Comparison of ENCODE assay signal across 8 mouse cellular contexts in genomic region chr15:97849116-97849911, GRCm38 (mm10). TPM values are rescaled to one million over a fixed set of nuclear protein-coding genes. Genes with fewer than 3 reads are reported as not detected.
A peak's percentile ranks its signal among the peaks of the same experiment; 100 is the strongest.
DNase-seq lines count a peak whose midpoint lies in the region; ATAC-seq and TF ChIP-seq lines count a peak whose summit lies in the region.

No protein-coding gene starts in this region.

- H3K4me2 ChIP-seq in embryonic facial prominence, embryonic 15.5 days (replicated peaks) = peak overlapping the region; percentile 64
- peak overlapping the region; percentile 65 for H3K4me2 ChIP-seq in kidney, embryonic 14.5 days (replicated peaks; ENCODE audit: low read depth, low read length)
- peak overlapping the region; percentile 56 for H3K4me2 ChIP-seq in limb, embryonic 14.5 days (replicated peaks; ENCODE audit: low read depth, low read length, severe bottlenecking)
- H3K4me2 ChIP-seq in midbrain, embryonic 16.5 days (ENCODE audit: low read length) = peak overlapping the region; percentile 76

- H3K79me2 ChIP-seq in C2C12 (ENCODE audit: control insufficient read depth, insufficient read depth) = no peaks in the 10 kb centered on the region

- 5% methylated on average over 19 of the region's 19 CpGs for WGBS in embryonic facial prominence, embryonic 15.5 days
- WGBS in heart, embryonic 10.5 days = 8% methylated on average over 19 of the region's 19 CpGs
- WGBS in kidney, embryonic 14.5 days = 9% methylated on average over 19 of the region's 19 CpGs
- 4% methylated on average over 19 of the region's 19 CpGs for WGBS in limb, embryonic 14.5 days
- 3% methylated on average over 19 of the region's 19 CpGs for WGBS in midbrain, embryonic 16.5 days

- no peaks in the 10 kb centered on the region for H3K27me3 ChIP-seq in C2C12 (ENCODE audit: control insufficient read depth, insufficient read depth, insufficient read length)
- no peaks in the 10 kb centered on the region for H3K27me3 ChIP-seq in embryonic facial prominence, embryonic 15.5 days
- 0 out of 2 replicates have a peak, but pooled peaks cover 4% of the 10 kb centered on the region for H3K27me3 ChIP-seq in heart, embryonic 10.5 days (ENCODE audit: insufficient read depth, poor library complexity, severe bottlenecking)
- no peaks in the 10 kb centered on the region for H3K27me3 ChIP-seq in kidney, embryonic 14.5 days (ENCODE audit: control insufficient read depth, insufficient read depth, low read length)
- no peaks in the 10 kb centered on the region for H3K27me3 ChIP-seq in limb, embryonic 14.5 days (ENCODE audit: control insufficient read depth, insufficient read depth, low read length)
- no peaks in the 10 kb centered on the region for H3K27me3 ChIP-seq in midbrain, embryonic 16.5 days (ENCODE audit: control insufficient read depth, insufficient read depth, low read depth, low read length)

- H3ac ChIP-seq in C2C12 (ENCODE audit: control insufficient read depth, insufficient read length, low read depth) = peak overlapping the region; percentile 60

- TF ChIP-seq CTCF in C2C12 (IDR thresholded peaks at IDR 0.05; ENCODE audit: control insufficient read depth, insufficient read depth, insufficient read length) = peak; percentile 59
- peak; percentile 80 for TF ChIP-seq CTCF in bone marrow macrophage, adult 2 months (IDR thresholded peaks at IDR 0.05; ENCODE audit: low read depth, low read length)

- no peaks in the 10 kb centered on the region for H3K79me3 ChIP-seq in C2C12 (ENCODE audit: low read depth)

- H3K9me3 ChIP-seq in embryonic facial prominence, embryonic 15.5 days (replicated peaks) = no peaks in the 10 kb centered on the region
- no peaks in the 10 kb centered on the region for H3K9me3 ChIP-seq in heart, embryonic 10.5 days
- H3K9me3 ChIP-seq in kidney, embryonic 14.5 days (ENCODE audit: control insufficient read depth, low read length) = no peaks in the 10 kb centered on the region
- H3K9me3 ChIP-seq in limb, embryonic 14.5 days (ENCODE audit: control insufficient read depth, low read length) = no peaks in the 10 kb centered on the region
- no peaks in the 10 kb centered on the region for H3K9me3 ChIP-seq in midbrain, embryonic 16.5 days (replicated peaks; ENCODE audit: control insufficient read depth, low read length, poor library complexity, severe bottlenecking)

- ATAC-seq in embryonic facial prominence, embryonic 15.5 days (ENCODE audit: insufficient number of reproducible peaks, low FRiP score, low TSS enrichment, low read depth) = peak; percentile 72
- ATAC-seq in kidney, embryonic 14.5 days (ENCODE audit: low FRiP score, low TSS enrichment) = peak; percentile 76
- ATAC-seq in limb, embryonic 14.5 days (ENCODE audit: low FRiP score, low read depth) = peak; percentile 85
- peak; percentile 87 for ATAC-seq in midbrain, embryonic 16.5 days

- no peaks in the 10 kb centered on the region for H3K36me3 ChIP-seq in C2C12 (ENCODE audit: control insufficient read depth, insufficient read depth)
- no peaks in the 10 kb centered on the region for H3K36me3 ChIP-seq in embryonic facial prominence, embryonic 15.5 days
- no peaks in the 10 kb centered on the region for H3K36me3 ChIP-seq in heart, embryonic 10.5 days
- no peaks in the 10 kb centered on the region for H3K36me3 ChIP-seq in kidney, embryonic 14.5 days (ENCODE audit: control insufficient read depth, insufficient read depth, low read length)
- H3K36me3 ChIP-seq in limb, embryonic 14.5 days (ENCODE audit: control insufficient read depth, insufficient read depth, low read length) = no peaks in the 10 kb centered on the region
- no peaks in the 10 kb centered on the region for H3K36me3 ChIP-seq in midbrain, embryonic 16.5 days (ENCODE audit: control insufficient read depth, insufficient read depth, low read length)

- no peak overlapping the region for H3K27ac ChIP-seq in bone marrow macrophage, adult 2 months (ENCODE audit: insufficient read depth, low read depth, low read length)
- peak overlapping the region; percentile 75 for H3K27ac ChIP-seq in embryonic facial prominence, embryonic 15.5 days (replicated peaks)
- peak overlapping the region; percentile 67 for H3K27ac ChIP-seq in heart, embryonic 10.5 days
- H3K27ac ChIP-seq in kidney, embryonic 14.5 days (ENCODE audit: low read depth, low read length) = no peak overlapping the region
- peak overlapping the region; percentile 59 for H3K27ac ChIP-seq in limb, embryonic 14.5 days (replicated peaks; ENCODE audit: low read depth, low read length)
- peak overlapping the region; percentile 23 for H3K27ac ChIP-seq in midbrain, embryonic 16.5 days (ENCODE audit: low read length)

- H3K9ac ChIP-seq in embryonic facial prominence, embryonic 15.5 days = 0 out of 2 replicates have a peak overlapping the region, but pooled peaks have one; percentile 4
- H3K9ac ChIP-seq in kidney, embryonic 14.5 days (ENCODE audit: low read depth, low read length) = peak overlapping the region; percentile 28; the same call in 1 of the 2 replicates
- H3K9ac ChIP-seq in limb, embryonic 14.5 days (ENCODE audit: low read depth, low read length, severe bottlenecking) = peak overlapping the region; percentile 42
- peak overlapping the region; percentile 42; the same call in 1 of the 2 replicates for H3K9ac ChIP-seq in midbrain, embryonic 16.5 days (ENCODE audit: low read depth, low read length)

- no peak overlapping the region for H3K4me3 ChIP-seq in C2C12 (ENCODE audit: insufficient read depth, poor library complexity, severe bottlenecking)
- H3K4me3 ChIP-seq in bone marrow macrophage, adult 2 months (ENCODE audit: insufficient read depth, low read length) = peak overlapping the region; percentile 27; the same call in 1 of the 2 replicates
- peak overlapping the region; percentile 39 for H3K4me3 ChIP-seq in embryonic facial prominence, embryonic 15.5 days (replicated peaks)
- H3K4me3 ChIP-seq in heart, embryonic 10.5 days = peak overlapping the region; percentile 55
- H3K4me3 ChIP-seq in kidney, embryonic 14.5 days (ENCODE audit: low read length) = peak overlapping the region; percentile 31
- peak overlapping the region; percentile 39 for H3K4me3 ChIP-seq in limb, embryonic 14.5 days (replicated peaks; ENCODE audit: low read length)
- peak overlapping the region; percentile 38 for H3K4me3 ChIP-seq in midbrain, embryonic 16.5 days (ENCODE audit: low read depth, low read length)

- H3K4me1 ChIP-seq in bone marrow macrophage, adult 2 months (ENCODE audit: control insufficient read depth, insufficient read depth, low read length) = peaks cover 4% of the 10 kb centered on the region
- no peaks in the 10 kb centered on the region; the same call in 1 of the 2 replicates for H3K4me1 ChIP-seq in embryonic facial prominence, embryonic 15.5 days
- H3K4me1 ChIP-seq in heart, embryonic 10.5 days = peaks cover 7% of the 10 kb centered on the region
- H3K4me1 ChIP-seq in kidney, embryonic 14.5 days (ENCODE audit: control insufficient read depth, insufficient read depth, low read length) = no peaks in the 10 kb centered on the region
- no peaks in the 10 kb centered on the region for H3K4me1 ChIP-seq in limb, embryonic 14.5 days (ENCODE audit: control insufficient read depth, insufficient read depth, low read length)
- no peaks in the 10 kb centered on the region for H3K4me1 ChIP-seq in midbrain, embryonic 16.5 days (ENCODE audit: control insufficient read depth, insufficient read depth, low read length)

- peak; percentile 87 for DNase-seq in heart, embryonic 10.5 days (ENCODE audit: low spot score)
- peak; percentile 97 for DNase-seq in limb, embryonic 14.5 days (ENCODE audit: low spot score)
- peak; percentile 65 to 82 for DNase-seq in spleen, postnatal 14 days (ENCODE audit: low spot score in 2 of 2)

- peak; percentile 1; the same call in 1 of the 2 replicates for TF ChIP-seq POLR2A in bone marrow macrophage, adult 2 months (IDR thresholded peaks at IDR 0.05; ENCODE audit: borderline replicate concordance, low read depth, low read length)
- no peak for TF ChIP-seq POLR2A in limb, embryonic 14.5 days (IDR thresholded peaks at IDR 0.05; ENCODE audit: borderline replicate concordance, extremely low read depth, insufficient read depth, insufficient read length)

TF ChIP-seq in C2C12, 6 proteins besides CTCF, POLR2A, EP300 and RAD21:
- TF ChIP-seq MAX (IDR thresholded peaks at IDR 0.05) (peak; percentile 57), USF1 (IDR thresholded peaks at IDR 0.05; ENCODE audit: low read depth) (no peak)
TF ChIP-seq in C2C12: peak in this region for 1.

RNA-seq across cellular contexts. Expression of gene Hdac7, which starts 5.0 kb away (rescaled TPM):
- polyA plus RNA-seq in C2C12 (2012; fragmentation: generic; extraction: Trizol) = 41.2 TPM
- 14.8 and 16.0 TPM in 2 replicates for polyA plus RNA-seq in bone marrow macrophage, adult 2 months (2012; ENCODE audit: insufficient read depth, insufficient read length, missing spikeins)
- 37.6 and 37.9 TPM in 2 replicates for polyA plus RNA-seq in embryonic facial prominence, embryonic 15.5 days (2015; fragmentation: Nextera tagmentation; extraction: Ambion mirVana)
- 23.4 and 26.7 TPM in 2 replicates for polyA plus RNA-seq in heart, embryonic 10.5 days (2016; fragmentation: Nextera tagmentation; extraction: Ambion mirVana)
- polyA plus RNA-seq in kidney, embryonic 14.5 days (2014; fragmentation: Nextera tagmentation; extraction: Ambion mirVana) = 32.2 and 34.1 TPM in 2 replicates
- 79.3 and 113 TPM in 2 replicates for polyA plus RNA-seq in limb, embryonic 14.5 days (2012; rRNA removed)
- polyA plus RNA-seq in limb, embryonic 14.5 days (2014; fragmentation: Nextera tagmentation; extraction: Ambion mirVana) = 36.5 and 39.5 TPM in 2 replicates
- 28.6 and 31.5 TPM in 2 replicates for polyA plus RNA-seq in midbrain, embryonic 16.5 days (2015; fragmentation: Nextera tagmentation; extraction: Ambion mirVana)

Comparison
In these comparisons a context has a peak if more than half of its experiments do, and no peak if none do; other contexts are left out.
1. H3K27ac ChIP-seq: peak in embryonic facial prominence, embryonic 15.5 days (single experiment), heart, embryonic 10.5 days (single experiment), limb, embryonic 14.5 days (single experiment) and midbrain, embryonic 16.5 days (single experiment); none in bone marrow macrophage, adult 2 months (single experiment) and kidney, embryonic 14.5 days (single experiment).
2. Peak in every context shown above with its lines, with median percentiles within 50 percentile points of each other: ATAC-seq, H3K4me2 ChIP-seq, H3K9ac ChIP-seq and DNase-seq.